Mouse (Mus musculus): ENCODE measurements around the gene Raf1. TPM values are rescaled to one million over a fixed set of nuclear protein-coding genes. Genes with fewer than 3 reads are reported as not detected.

The Raf1 gene
- 39.6 and 43.5 TPM in 2 replicates for polyA plus RNA-seq (2015; fragmentation: Nextera tagmentation; extraction: Ambion mirVana)

DNA sequence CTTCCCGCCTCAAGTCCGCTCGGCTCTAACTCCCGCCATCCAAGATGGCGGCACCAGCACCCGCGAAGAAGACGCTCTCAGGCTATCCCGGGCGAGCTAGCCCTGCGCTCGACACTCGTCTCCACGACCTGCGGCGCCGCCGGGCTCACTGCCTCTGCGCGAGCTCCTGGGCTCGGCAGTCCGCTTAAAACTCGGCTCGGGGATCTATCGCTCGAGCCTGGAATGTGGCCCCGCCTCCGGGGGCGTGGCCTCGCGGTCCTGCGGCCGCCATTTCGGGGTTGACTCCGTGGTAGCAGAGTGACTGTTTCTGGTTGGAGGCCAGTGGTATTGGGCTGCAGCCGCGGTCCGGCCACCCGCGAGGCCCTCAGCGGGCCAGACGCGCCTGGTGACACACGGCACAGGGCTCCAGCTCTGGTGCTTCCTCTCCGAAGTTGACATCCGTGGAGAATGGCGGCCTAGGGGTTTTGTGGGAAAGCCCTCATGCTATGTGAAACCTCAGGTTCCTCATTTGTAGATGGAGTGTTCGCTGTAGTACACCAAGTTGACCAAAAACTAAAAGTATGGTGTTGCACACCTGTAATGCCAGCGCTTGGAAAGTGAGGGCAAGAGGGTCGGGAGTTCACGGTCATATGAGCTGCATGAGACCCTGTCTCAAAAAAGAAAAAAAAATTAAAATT is at the start of gene Raf1:
Gene Raf1 (minus strand): TSS at position 184 of the 677 bp plus-strand sequence.
- under 1% methylated on average over 50 of the region's 51 CpGs for WGBS (ENCODE audit: insufficient replicate concordance)
- Histone ChIP-seq H3K27me3 (ENCODE audit: insufficient read depth, low read length) (no peaks in the 10 kb centered on the region), H3K4me3 (ENCODE audit: low read depth, low read length) (peak within 1 kb of the TSS; percentile 85)

DNA sequence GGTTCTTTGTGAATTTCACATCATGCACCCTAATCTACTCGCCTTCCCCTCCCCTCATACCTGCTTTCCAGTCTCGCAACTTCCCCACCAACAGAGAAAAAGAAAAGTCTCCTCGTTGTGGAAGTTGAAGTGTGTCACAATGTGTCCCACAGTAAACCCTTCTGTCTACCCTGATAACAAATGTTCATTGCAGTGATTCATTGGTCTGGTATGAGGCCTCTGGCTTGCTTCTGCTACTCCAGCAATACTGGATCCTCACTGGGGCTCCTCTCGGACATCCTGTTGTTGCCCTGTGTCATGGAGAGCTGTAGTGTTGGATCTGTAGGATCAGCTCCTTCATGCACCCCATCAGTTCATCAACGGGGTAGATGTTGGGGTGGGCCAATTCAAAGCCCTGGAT is 45.8 kb upstream of the Raf1 start:
- no peak for TF ChIP-seq CTCF (IDR thresholded peaks at IDR 0.05; ENCODE audit: low read depth)
- TF ChIP-seq EP300 (IDR thresholded peaks at IDR 0.05; ENCODE audit: low read depth) = no peak
- no peaks in the 10 kb centered on the region for H3K36me3 ChIP-seq (replicated peaks; ENCODE audit: insufficient read depth, low read length)
- WGBS (ENCODE audit: insufficient replicate concordance) = 52% methylated on average over 5 of the region's 5 CpGs
- no peak overlapping the region for H3K27ac ChIP-seq (ENCODE audit: low read depth)
- H3K9me3 ChIP-seq (ENCODE audit: low read length) = peaks cover under 1% of the 10 kb centered on the region; the same call in 1 of the 2 replicates
- H3K4me2 ChIP-seq (ENCODE audit: low read depth, low read length) = no peak overlapping the region
- no peak for DNase-seq
- H3K9ac ChIP-seq (replicated peaks) = no peak overlapping the region
- no peak for ATAC-seq
- no peaks in the 10 kb centered on the region for H3K27me3 ChIP-seq (ENCODE audit: insufficient read depth, low read length)
- peaks cover 9% of the 10 kb centered on the region for H3K4me1 ChIP-seq (ENCODE audit: insufficient read depth)
- no peak overlapping the region for H3K4me3 ChIP-seq (ENCODE audit: low read depth, low read length)

More for the DNA sequence above, at the start of gene Raf1:
- Histone ChIP-seq H3K4me1 (ENCODE audit: insufficient read depth) (peaks cover 23% of the 10 kb centered on the region), H3K27ac (ENCODE audit: low read depth) (peak within 1 kb of the TSS; percentile 98), H3K36me3 (replicated peaks; ENCODE audit: insufficient read depth, low read length) (no peaks in the 10 kb centered on the region), H3K4me2 (ENCODE audit: low read depth, low read length) (peak within 1 kb of the TSS; percentile 91), H3K9ac (replicated peaks) (peak within 1 kb of the TSS; percentile 98), H3K9me3 (ENCODE audit: low read length) (no peaks in the 10 kb centered on the region)
- TF ChIP-seq EP300 (IDR thresholded peaks at IDR 0.05; ENCODE audit: low read depth) (peak; percentile 77), CTCF (IDR thresholded peaks at IDR 0.05; ENCODE audit: low read depth) (no peak)
- DNase-seq = peak; percentile 97
- ATAC-seq = peak; percentile 99

DNA sequence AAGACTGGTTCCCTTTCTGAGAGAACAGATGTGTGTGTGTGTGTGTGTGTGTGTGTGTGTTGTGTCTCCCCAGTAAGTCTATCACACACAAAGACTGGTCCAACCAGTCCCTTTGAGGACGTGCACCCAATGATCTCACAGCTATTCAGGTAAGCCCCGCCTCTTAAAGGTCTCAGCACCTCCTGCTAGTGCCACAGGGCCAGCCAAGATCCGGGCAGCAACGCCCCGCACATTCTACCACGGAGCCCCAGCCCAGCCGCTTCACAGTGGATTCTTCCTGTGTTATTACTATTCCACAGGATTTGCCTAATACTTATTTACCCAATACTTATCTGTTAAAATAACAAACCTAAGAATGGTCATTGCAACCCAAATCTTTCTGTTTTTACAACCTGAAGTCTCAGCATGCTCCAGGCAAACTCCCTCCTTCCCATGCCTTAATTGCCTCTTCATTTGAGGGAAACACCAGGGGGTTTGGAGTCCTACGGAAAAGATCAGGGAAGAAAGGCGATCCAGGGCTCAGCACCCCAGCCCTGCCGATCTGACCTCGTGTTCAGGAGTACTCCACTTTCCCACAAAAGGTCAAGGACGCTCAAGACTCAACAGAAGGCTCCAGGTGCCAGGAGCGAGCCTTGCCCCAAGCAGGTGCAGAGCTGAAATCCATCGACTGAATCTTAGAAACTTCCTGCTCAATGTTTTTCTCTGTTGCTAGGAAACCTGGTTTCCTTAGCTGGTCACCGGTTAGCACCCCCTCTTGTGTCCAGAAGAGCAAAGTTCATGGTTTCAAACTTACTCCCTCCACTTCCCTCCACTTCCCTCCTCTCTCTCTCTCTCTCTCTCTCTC is 41.5 kb upstream of the Raf1 start:
- Histone ChIP-seq H3K4me2 (ENCODE audit: low read depth, low read length) (peak overlapping the region; percentile 76), H3K9me3 (ENCODE audit: low read length) (no peaks in the 10 kb centered on the region), H3K9ac (replicated peaks) (peak overlapping the region; percentile 58), H3K36me3 (replicated peaks; ENCODE audit: insufficient read depth, low read length) (no peaks in the 10 kb centered on the region), H3K27me3 (ENCODE audit: insufficient read depth, low read length) (no peaks in the 10 kb centered on the region), H3K27ac (ENCODE audit: low read depth) (peak overlapping the region; percentile 48; the same call in 1 of the 2 replicates), H3K4me1 (ENCODE audit: insufficient read depth) (peaks cover 7% of the 10 kb centered on the region), H3K4me3 (ENCODE audit: low read depth, low read length) (peak overlapping the region; percentile 39)
- 2% methylated on average over 15 of the region's 15 CpGs for WGBS (ENCODE audit: insufficient replicate concordance)
- TF ChIP-seq EP300 (IDR thresholded peaks at IDR 0.05; ENCODE audit: low read depth) = no peak
- peak; percentile 56 for TF ChIP-seq CTCF (IDR thresholded peaks at IDR 0.05; ENCODE audit: low read depth)
- peak; percentile 52 for DNase-seq
- ATAC-seq = peak; percentile 90

DNA sequence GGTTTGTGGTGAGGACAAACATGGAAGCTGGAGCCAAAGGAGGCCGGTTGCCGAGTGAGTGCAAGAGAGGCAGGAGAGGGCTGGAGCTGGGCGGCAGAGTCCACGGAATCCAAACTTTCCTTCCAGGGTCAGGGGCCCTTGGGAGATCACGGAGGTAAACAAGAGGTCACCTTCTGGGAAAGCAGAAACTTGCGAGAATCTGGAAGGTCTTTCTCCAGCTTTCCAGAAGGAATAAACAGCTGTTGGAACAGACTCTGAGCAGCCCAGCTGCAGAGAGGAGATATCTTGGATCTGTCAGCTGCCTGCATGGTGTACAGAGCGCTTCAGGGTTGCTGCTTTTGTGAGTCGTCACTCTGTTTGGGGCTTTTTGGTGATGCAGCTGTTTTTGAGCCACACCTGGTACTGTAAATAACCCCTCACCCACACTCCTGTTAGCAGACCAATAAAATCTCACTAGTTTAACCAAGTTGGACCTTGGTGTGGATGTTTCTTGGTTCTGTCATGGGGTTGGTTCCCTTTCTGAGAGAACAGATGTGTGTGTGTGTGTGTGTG is 40.7 kb upstream of the Raf1 start:
- DNase-seq (no peak), ATAC-seq (peak; percentile 85)
- WGBS (ENCODE audit: insufficient replicate concordance) = 37% methylated on average over 8 of the region's 8 CpGs
- no peaks in the 10 kb centered on the region for H3K36me3 ChIP-seq (replicated peaks; ENCODE audit: insufficient read depth, low read length)
- H3K9me3 ChIP-seq (ENCODE audit: low read length) = no peaks in the 10 kb centered on the region
- H3K4me2 ChIP-seq (ENCODE audit: low read depth, low read length) = peak overlapping the region; percentile 76
- no peak overlapping the region for H3K9ac ChIP-seq (replicated peaks)
- TF ChIP-seq EP300 (IDR thresholded peaks at IDR 0.05; ENCODE audit: low read depth) (no peak), CTCF (IDR thresholded peaks at IDR 0.05; ENCODE audit: low read depth) (no peak)
- no peak overlapping the region for H3K4me3 ChIP-seq (ENCODE audit: low read depth, low read length)
- peak overlapping the region; percentile 18; the same call in 1 of the 2 replicates for H3K27ac ChIP-seq (ENCODE audit: low read depth)
- no peaks in the 10 kb centered on the region for H3K27me3 ChIP-seq (ENCODE audit: insufficient read depth, low read length)
- peaks cover 7% of the 10 kb centered on the region for H3K4me1 ChIP-seq (ENCODE audit: insufficient read depth)

DNA sequence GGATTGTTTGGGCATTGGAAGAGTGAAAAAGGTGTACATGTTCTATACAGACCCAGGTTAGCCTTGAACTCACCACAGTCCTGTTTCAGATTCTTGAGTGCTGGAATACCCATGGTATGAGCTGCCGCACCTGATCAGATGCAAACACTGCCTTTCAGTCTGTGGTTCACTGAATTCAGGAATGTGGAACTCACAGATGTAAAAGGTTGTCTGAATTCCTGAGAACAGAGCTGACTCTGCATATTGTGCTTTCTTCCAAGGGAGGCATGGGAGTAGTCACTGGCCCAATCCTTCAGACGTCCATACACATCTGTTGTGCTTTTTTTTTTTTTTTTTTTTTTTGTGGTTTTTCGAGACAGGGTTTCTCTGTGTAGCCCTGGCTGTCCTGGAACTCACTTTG is 34.8 kb upstream of the Raf1 start:
- no peaks in the 10 kb centered on the region for H3K4me1 ChIP-seq (ENCODE audit: insufficient read depth)
- no peak overlapping the region for H3K9ac ChIP-seq (replicated peaks)
- ATAC-seq (no peak), DNase-seq (no peak)
- TF ChIP-seq CTCF (IDR thresholded peaks at IDR 0.05; ENCODE audit: low read depth) (no peak), EP300 (IDR thresholded peaks at IDR 0.05; ENCODE audit: low read depth) (no peak)
- no peaks in the 10 kb centered on the region for H3K27me3 ChIP-seq (ENCODE audit: insufficient read depth, low read length)
- H3K4me3 ChIP-seq (ENCODE audit: low read depth, low read length) = no peak overlapping the region
- WGBS (ENCODE audit: insufficient replicate concordance) = 80% methylated on average over 2 of the region's 3 CpGs
- no peaks in the 10 kb centered on the region for H3K9me3 ChIP-seq (ENCODE audit: low read length)
- no peak overlapping the region for H3K27ac ChIP-seq (ENCODE audit: low read depth)
- H3K36me3 ChIP-seq (replicated peaks; ENCODE audit: insufficient read depth, low read length) = no peaks in the 10 kb centered on the region
- H3K4me2 ChIP-seq (ENCODE audit: low read depth, low read length) = no peak overlapping the region

DNA sequence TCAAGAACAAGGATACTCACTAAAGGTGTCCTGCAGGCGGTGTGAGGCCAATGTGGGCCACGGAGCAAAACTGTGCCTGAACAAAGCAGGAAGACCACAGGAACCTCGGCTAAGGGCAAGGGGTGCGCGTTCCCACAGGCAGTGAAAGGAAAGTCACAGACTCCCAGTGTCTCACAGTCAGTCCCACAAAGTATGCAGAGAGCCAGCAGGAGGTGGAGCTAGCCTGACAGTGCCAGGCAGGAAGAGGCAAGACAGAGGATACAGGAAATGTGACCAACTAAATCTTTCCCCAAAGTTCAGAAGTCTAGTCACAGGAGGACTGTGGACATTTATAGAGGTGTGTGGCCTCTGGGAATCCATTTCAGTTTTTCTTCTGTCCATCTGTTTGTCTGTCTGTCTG is 26.5 kb upstream of the Raf1 start:
- no peak overlapping the region for H3K9ac ChIP-seq (replicated peaks)
- ATAC-seq = no peak
- no peaks in the 10 kb centered on the region for H3K36me3 ChIP-seq (replicated peaks; ENCODE audit: insufficient read depth, low read length)
- WGBS (ENCODE audit: insufficient replicate concordance) = 49% methylated on average over 5 of the region's 5 CpGs
- H3K27me3 ChIP-seq (ENCODE audit: insufficient read depth, low read length) = no peaks in the 10 kb centered on the region
- no peak overlapping the region for H3K27ac ChIP-seq (ENCODE audit: low read depth)
- H3K4me1 ChIP-seq (ENCODE audit: insufficient read depth) = no peaks in the 10 kb centered on the region
- H3K4me3 ChIP-seq (ENCODE audit: low read depth, low read length) = no peak overlapping the region
- no peak overlapping the region for H3K4me2 ChIP-seq (ENCODE audit: low read depth, low read length)
- H3K9me3 ChIP-seq (ENCODE audit: low read length) = no peaks in the 10 kb centered on the region
- TF ChIP-seq CTCF (IDR thresholded peaks at IDR 0.05; ENCODE audit: low read depth) (no peak), EP300 (IDR thresholded peaks at IDR 0.05; ENCODE audit: low read depth) (no peak)
- DNase-seq = no peak

All from liver, postnatal 0 days (tissue).